Mouse (Mus musculus) neutrophil, adult 59 days (primary cell): ENCODE results near the gene Slc25a44. TPM values are rescaled to one million over a fixed set of nuclear protein-coding genes. Genes with fewer than 3 reads are reported as not detected.

Experiments used
- total RNA-seq, 2 experiments: library from RNA; stranded (reverse); gene quantifications; 1 replicate in 1 of 2; 2 replicates in 1 of 2; pipeline ENCODE4 v1.2.4; 2023

Slc25a44 gene
- total RNA-seq: 10 to 100 TPM; 22.4 to 22.5 TPM

DNA sequence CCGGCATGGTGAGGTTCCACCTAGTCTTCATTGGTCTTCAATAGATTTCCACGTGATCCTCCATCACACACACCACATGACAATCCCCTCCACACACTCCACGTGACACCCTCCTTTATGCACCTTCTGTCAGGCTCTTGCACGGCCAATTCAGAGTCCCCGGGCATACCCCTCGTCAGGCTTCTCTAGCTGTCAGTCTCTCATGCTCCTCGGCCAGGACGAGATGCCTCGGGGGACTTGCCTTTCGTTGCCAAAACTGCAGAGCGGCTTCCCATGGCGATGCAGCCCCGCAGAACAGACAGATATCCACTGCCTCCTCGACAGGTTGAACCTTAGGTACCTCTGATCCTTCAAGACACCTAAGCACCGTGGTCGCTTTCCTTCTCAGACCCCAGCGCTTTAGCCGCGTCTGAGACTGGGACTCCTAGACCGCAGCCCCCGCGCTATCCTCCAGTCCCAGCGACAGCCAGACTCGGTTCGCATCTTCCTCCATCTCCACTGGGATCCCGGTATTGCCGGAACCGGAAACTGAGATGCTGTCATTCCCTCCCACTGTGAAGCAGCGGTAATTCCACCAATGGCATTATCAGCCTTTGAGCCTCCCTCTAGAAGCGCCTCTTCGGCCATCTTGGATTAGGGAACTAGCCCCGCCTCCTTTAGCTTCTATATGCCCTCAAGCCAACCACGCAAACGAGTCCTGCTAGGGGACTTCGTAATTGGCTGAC lies at the start of gene Slc25a44:
Gene Slc25a44, minus strand, starts transcription at position 535 of the 725 bp plus-strand sequence.

DNA sequence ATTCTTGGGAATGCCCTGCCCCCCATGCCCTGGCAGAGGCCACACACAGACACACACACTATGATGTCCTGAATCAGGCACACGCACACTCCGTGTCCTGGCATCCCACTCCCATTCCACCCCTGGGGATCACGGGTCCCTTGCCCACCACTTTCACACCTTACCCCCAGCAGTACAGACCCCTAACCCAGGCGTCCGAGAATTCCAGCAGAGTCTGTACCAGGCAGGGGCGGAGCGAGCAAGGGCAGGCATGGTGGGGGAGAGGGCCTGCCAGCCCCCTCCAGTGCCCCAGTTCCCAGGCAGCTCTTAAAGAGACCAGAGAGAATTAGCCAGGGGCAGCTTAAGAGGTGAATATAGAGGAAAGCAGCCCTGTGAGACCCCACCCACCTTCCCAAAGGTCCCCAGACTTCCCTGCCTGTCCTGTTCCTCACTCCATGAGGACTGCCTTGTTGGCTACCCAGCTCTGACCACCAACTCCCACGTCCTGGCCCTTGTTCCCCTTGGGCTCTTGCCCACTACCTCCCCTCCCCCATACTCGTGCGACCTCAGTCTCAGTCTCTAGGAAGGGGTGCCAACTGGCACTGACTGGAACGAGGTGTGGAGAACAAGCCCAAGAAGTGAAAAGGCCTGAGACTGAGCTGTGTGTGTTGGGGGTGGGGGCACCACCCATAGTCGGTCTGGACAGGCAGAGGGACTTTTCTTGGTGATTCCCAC lies 36.2 kb upstream of the Slc25a44 start, which contains the start of gene Sema4a:
Gene Sema4a, minus strand, starts transcription at position 200 of the 714 bp plus-strand sequence.

GRCm38 (mm10) chr3:88409741-88410644 lies 14.9 kb downstream of the Slc25a44 start, which contains the start of gene Pmf1:
Gene Pmf1 (minus strand): TSS chr3:88410331.

GRCm38 (mm10) chr3:88384364-88384763 lies 40.6 kb downstream of the Slc25a44 start, which contains the start of gene Bglap:
Gene Bglap (minus strand): TSS chr3:88384464.

GRCm38 (mm10) chr3:88378599-88378998 lies 46.3 kb downstream of the Slc25a44 start, which contains the start of gene Bglap2:
Gene Bglap2 (minus strand): TSS chr3:88378699.

DNA sequence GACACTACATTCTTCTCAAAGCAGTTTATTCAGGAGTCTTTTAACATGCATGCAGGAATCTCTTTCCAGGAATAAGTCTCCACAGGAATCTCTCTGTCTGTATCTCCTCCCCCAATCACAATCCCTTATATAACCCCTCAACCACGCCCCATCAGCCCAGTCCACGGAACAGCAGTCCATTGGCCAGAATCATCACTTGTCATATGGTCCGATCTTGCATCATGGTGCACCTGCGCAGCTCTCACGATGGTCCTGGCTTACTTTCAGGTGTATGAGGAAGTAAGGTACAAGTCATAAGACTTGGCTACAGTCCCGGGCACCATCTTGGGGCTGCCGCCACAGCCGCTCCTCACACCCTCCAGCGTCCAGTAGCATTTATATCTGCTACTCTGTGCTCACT lies 52.3 kb downstream of the Slc25a44 start, which contains the start of gene Bglap3:
Gene Bglap3, minus strand, starts transcription at position 101 of the 400 bp plus-strand sequence.

DNA sequence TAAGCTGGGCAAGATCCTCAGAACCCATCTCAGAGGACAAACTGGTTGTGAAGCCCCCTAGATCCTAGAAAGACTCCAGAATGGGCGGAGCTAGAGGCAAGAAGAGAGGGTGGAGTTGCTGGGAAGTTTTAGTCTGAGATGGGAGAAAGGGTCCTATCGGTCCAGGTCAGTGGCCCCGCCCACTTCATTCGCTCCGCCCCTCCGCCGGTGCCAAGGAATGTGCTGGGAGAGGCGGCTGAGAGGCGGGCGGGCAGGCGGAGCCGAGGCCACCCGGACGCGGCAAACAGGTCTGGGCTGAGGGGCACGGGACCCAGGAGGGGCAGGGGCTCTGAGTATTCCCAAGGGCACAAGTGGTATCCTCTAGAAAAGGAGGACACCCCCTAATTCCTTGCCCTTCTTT lies 60.6 kb downstream of the Slc25a44 start, which contains the start of gene Paqr6:
Gene Paqr6, plus strand, starts transcription at position 248 of the 400 bp plus-strand sequence.

Other genes starting within 250 kb of the Slc25a44 start
- gene Rhbg, start 170.4 kb downstream of the Slc25a44 start, total RNA-seq: not detected
- not detected for gene Gm38392, start 137.9 kb downstream of the Slc25a44 start, total RNA-seq
- 1 to 10 TPM; 1.4 to 2.1 TPM for gene Tsacc, start 128.1 kb downstream of the Slc25a44 start, total RNA-seq
- 10 to 100 TPM; 57.5 to 65.8 TPM for gene Cct3, start 128.0 kb downstream of the Slc25a44 start, total RNA-seq
- 100 to 1,000 TPM; 128 to 130 TPM for gene Glmp, start 100.1 kb downstream of the Slc25a44 start, total RNA-seq
- gene Tmem79, start 89.0 kb downstream of the Slc25a44 start, total RNA-seq: under 1 TPM; 0.71 to 0.79 TPM
- gene Smg5, start 88.9 kb downstream of the Slc25a44 start, total RNA-seq: 10 to 100 TPM; 42.3 to 42.6 TPM
- gene Paqr6, start 60.6 kb downstream of the Slc25a44 start, total RNA-seq: not detected
- gene Bglap3, start 52.4 kb downstream of the Slc25a44 start, total RNA-seq: 1 to 10 TPM; 1.5 to 5.5 TPM
- 10 to 100 TPM in 1 of 2 experiments, 1 to 10 TPM in 1; 3.7 to 11.5 TPM for gene Bglap2, start 46.4 kb downstream of the Slc25a44 start, total RNA-seq
- 10 to 100 TPM; 16.8 to 30.3 TPM for gene Bglap, start 40.7 kb downstream of the Slc25a44 start, total RNA-seq
- 10 to 100 TPM; 61.1 to 63.9 TPM for gene Pmf1, start 14.8 kb downstream of the Slc25a44 start, total RNA-seq
- gene Sema4a, start 36.0 kb upstream of the Slc25a44 start, total RNA-seq: 100 to 1,000 TPM; 326 to 366 TPM
- 10 to 100 TPM; 10.1 to 20.2 TPM for gene Lmna, start 84.8 kb upstream of the Slc25a44 start, total RNA-seq
- under 1 TPM; 0.11 to 0.13 TPM for gene Mex3a, start 107.3 kb upstream of the Slc25a44 start, total RNA-seq
- gene Rab25, start 123.2 kb upstream of the Slc25a44 start, total RNA-seq: not detected
- 10 to 100 TPM; 76.5 to 78.5 TPM for gene Lamtor2, start 127.9 kb upstream of the Slc25a44 start, total RNA-seq
- 10 to 100 TPM; 17.7 to 20.7 TPM for gene Ubqln4, start 128.6 kb upstream of the Slc25a44 start, total RNA-seq
- gene Ssr2, start 150.7 kb upstream of the Slc25a44 start, total RNA-seq: 10 to 100 TPM; 75.0 to 88.1 TPM
- gene Arhgef2, start 180.8 kb upstream of the Slc25a44 start, total RNA-seq: 100 to 1,000 TPM; 210 to 213 TPM
- not detected for gene Rxfp4, start 228.0 kb upstream of the Slc25a44 start, total RNA-seq